Mouse (Mus musculus) intestine, embryonic 16.5 days (tissue): ENCODE measurements around the gene Abcc2. TPM values are rescaled to one million over a fixed set of nuclear protein-coding genes. Genes with fewer than 3 reads are reported as not detected.

Experiments used
- ATAC-seq: fragments of 200-750 bp; cut with Nextera tagmentation; 2 replicates; pipeline ENCODE4 v1.8.0; 2017; ENCODE audit warnings: moderate TSS enrichment, moderate library complexity
- H3K27ac ChIP-seq: fragments of 300-500 bp; sonication (generic); 2 replicates; pipeline ENCODE4 v1.5.1; 2014; ENCODE audit warnings: mild to moderate bottlenecking, low read length
- H3K27me3 ChIP-seq: fragments of 300-500 bp; sonication (generic); replicated peaks from 2 replicates; pipeline ENCODE4 v1.6.1; 2014; ENCODE audit warnings: low read length, control low read depth, mixed read lengths; ENCODE audit not compliant: control insufficient read depth, insufficient read depth
- H3K36me3 ChIP-seq: fragments of 300-500 bp; sonication (generic); 2 replicates; pipeline ENCODE4 v1.6.1; 2014; ENCODE audit warnings: low read length, control low read depth; ENCODE audit not compliant: control insufficient read depth, insufficient read depth
- H3K4me1 ChIP-seq: fragments of 300-500 bp; sonication (generic); 2 replicates; pipeline ENCODE4 v1.6.1; 2014; ENCODE audit warnings: low read length, control low read depth, mixed read lengths; ENCODE audit not compliant: control insufficient read depth, insufficient read depth
- H3K4me2 ChIP-seq: fragments of 300-500 bp; sonication (generic); 2 replicates; pipeline ENCODE4 v1.6.1; 2014; ENCODE audit warnings: low read depth, low read length, control low read depth
- H3K4me3 ChIP-seq: fragments of 300-500 bp; sonication (generic); 2 replicates; pipeline ENCODE4 v1.5.1; 2014; ENCODE audit warnings: mild to moderate bottlenecking, low read length
- H3K9ac ChIP-seq: fragments of 300-500 bp; sonication (generic); 2 replicates; pipeline ENCODE4 v1.6.1; 2014; ENCODE audit warnings: low read depth, low read length
- H3K9me3 ChIP-seq: fragments of 300-500 bp; sonication (generic); 2 replicates; pipeline ENCODE4 v1.6.1; 2016; ENCODE audit warnings: low read length, control low read depth; ENCODE audit not compliant: control insufficient read depth
- WGBS: fragments of 180-500 bp; shearing (Covaris S2); extraction: QIAGEN DNeasy Blood & Tissue Kit; methylation state at CpG from one replicate; pipeline ENCODE4 v1.1.7; 2014; 5-methylcytosine and 5-hydroxymethylcytosine counted together
- polyA plus RNA-seq: library from polyadenylated mRNA; unstranded; fragments of >200 nt; fragmentation: Nextera tagmentation; extraction: Ambion mirVana; gene quantifications from 2 replicates; pipeline ENCODE4 v1.2.1, GENCODE M21; 2015

Abcc2 gene
- polyA plus RNA-seq, 1 experiment from 2014 or later: 24.1 TPM

DNA sequence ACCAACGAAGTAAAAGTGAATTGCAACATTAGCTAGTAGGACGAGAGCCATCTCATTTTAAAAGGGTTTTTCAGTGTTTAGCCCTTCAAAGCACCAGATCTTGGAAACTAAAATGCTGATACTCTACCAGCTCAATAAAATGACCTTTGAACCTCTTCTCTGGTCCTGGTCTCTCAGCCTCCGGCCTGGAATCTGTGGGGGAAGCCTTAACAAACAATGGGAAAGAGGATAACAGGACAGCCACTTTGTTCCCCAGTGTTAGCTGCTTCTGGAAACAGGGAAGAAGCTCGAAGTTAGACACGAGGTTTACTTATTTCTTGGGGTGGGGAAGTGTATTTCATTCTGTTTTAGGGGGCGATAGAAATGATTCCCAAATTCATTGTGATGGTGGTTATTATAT is 9.7 kb upstream of the Abcc2 start:
- Histone ChIP-seq H3K36me3 (no peaks in the 10 kb centered on the region), H3K9me3 (no peaks in the 10 kb centered on the region), H3K27ac (no peak overlapping the region), H3K4me2 (no peak overlapping the region), H3K27me3 (no peaks in the 10 kb centered on the region), H3K4me1 (peaks cover 5% of the 10 kb centered on the region), H3K9ac (no peak overlapping the region), H3K4me3 (no peak overlapping the region)
- WGBS: 57% methylated on average over 6 of the region's 6 CpGs
- no peak for ATAC-seq

DNA sequence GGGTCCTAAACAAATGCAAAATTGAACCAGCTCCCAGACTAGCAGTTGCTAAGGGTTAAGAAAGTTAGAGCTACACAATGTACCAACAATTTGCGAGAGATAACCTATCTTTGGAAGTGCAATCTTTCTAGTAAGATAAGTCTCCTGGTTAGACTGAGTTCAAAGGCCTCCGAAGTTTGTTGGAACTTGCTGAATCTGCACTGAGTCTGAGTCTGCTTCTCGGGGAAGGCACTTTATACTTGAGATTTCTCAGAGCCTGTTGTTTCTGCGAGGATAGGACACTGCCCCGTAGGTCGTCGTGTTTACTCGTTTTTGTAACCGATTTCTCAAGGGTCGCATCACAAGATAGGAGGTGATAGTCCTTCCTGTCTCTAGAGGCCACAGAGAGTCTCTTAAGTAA is 6.6 kb upstream of the Abcc2 start:
- H3K27me3 ChIP-seq: no peaks in the 10 kb centered on the region
- WGBS: 42% methylated on average over 10 of the region's 10 CpGs
- H3K4me3 ChIP-seq: no peak overlapping the region
- 0 out of 2 replicates have a peak overlapping the region, but pooled peaks have one; percentile 29 for H3K9ac ChIP-seq
- no peak overlapping the region for H3K4me2 ChIP-seq
- H3K36me3 ChIP-seq: no peaks in the 10 kb centered on the region
- peaks cover 2% of the 10 kb centered on the region; the same call in 1 of the 2 replicates for H3K4me1 ChIP-seq
- peak overlapping the region; percentile 87 for H3K27ac ChIP-seq
- peak; percentile 68 for ATAC-seq
- H3K9me3 ChIP-seq: no peaks in the 10 kb centered on the region

DNA sequence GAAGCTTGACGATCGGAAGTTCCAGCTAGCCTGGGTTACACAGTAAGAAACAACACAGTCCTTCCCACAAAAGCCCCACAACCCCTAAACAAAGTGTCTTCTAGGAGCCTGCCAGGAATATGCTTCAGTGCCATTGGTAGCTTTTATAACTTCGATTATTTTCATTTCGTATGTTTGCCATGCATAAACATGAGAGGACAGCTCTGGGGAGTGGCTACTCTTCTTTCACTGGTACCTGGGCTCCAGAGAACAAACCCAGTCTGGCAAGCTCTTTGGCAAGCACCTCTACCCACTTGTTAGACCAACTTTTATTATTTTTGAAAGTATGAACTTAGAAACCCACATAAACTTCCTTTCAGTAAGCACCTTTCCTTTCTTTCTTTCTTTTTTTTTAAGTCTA is 5.4 kb upstream of the Abcc2 start:
- Histone ChIP-seq H3K9me3 (no peaks in the 10 kb centered on the region), H3K4me3 (no peak overlapping the region), H3K27me3 (no peaks in the 10 kb centered on the region), H3K36me3 (no peaks in the 10 kb centered on the region), H3K9ac (no peak overlapping the region), H3K4me2 (no peak overlapping the region), H3K27ac (peak overlapping the region; percentile 26; the same call in 1 of the 2 replicates), H3K4me1 (peaks cover 2% of the 10 kb centered on the region; the same call in 1 of the 2 replicates)
- no peak for ATAC-seq
- WGBS: 67% methylated on average over 4 of the region's 4 CpGs

DNA sequence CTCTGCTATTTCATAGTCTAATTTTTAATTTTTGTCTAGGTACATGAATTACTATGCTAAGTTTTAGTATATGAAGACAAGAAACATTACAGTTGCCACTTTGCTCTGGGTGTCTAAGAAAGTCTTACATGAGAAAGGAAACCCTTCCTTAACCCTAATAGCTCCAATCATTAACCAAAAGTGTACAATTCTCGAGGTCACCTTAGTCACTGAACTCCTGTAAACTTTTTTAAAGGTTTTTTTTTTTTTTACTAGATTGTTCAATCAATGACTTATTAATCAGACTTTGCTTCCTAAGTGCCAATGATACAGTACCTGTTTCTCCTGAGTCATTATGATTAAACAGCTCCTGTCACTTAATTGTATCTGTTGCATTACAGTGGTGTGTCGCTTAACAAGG is 4.7 kb upstream of the Abcc2 start:
- H3K4me3 ChIP-seq: no peak overlapping the region
- H3K27me3 ChIP-seq: no peaks in the 10 kb centered on the region
- H3K4me1 ChIP-seq: peaks cover 2% of the 10 kb centered on the region; the same call in 1 of the 2 replicates
- H3K4me2 ChIP-seq: no peak overlapping the region
- no peaks in the 10 kb centered on the region for H3K9me3 ChIP-seq
- H3K9ac ChIP-seq: no peak overlapping the region
- no peak overlapping the region; the same call in 1 of the 2 replicates for H3K27ac ChIP-seq
- no peaks in the 10 kb centered on the region for H3K36me3 ChIP-seq
- 54% methylated on average over 2 of the region's 2 CpGs for WGBS
- peak; percentile 13; the same call in 1 of the 2 replicates for ATAC-seq

DNA sequence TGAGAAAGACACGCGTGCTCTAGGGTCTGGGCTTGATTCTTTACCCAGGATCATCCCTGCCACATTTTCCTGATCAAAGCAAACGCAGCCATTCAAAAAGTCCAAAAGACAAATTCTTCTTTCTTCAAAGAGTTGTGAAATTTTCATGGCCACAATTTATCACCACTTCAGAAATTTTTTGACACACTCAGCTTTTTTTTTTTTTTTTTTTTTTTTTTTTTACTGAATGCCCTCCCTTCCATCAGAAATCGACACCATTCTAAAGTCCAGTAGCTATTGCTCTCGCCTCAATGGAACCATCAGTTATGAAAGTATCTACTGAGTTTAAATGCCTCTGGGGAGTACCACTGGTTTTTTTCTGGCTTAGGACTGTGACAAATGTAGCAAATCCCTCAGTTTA is 1.6 kb upstream of the Abcc2 start:
- ATAC-seq: no peak
- H3K4me1 ChIP-seq: no peaks in the 10 kb centered on the region
- H3K9ac ChIP-seq: no peak overlapping the region
- 58% methylated on average over 5 of the region's 5 CpGs for WGBS
- no peak overlapping the region for H3K4me2 ChIP-seq
- H3K9me3 ChIP-seq: no peaks in the 10 kb centered on the region
- no peak overlapping the region for H3K4me3 ChIP-seq
- no peaks in the 10 kb centered on the region for H3K27me3 ChIP-seq
- no peak overlapping the region for H3K27ac ChIP-seq
- no peaks in the 10 kb centered on the region for H3K36me3 ChIP-seq

DNA sequence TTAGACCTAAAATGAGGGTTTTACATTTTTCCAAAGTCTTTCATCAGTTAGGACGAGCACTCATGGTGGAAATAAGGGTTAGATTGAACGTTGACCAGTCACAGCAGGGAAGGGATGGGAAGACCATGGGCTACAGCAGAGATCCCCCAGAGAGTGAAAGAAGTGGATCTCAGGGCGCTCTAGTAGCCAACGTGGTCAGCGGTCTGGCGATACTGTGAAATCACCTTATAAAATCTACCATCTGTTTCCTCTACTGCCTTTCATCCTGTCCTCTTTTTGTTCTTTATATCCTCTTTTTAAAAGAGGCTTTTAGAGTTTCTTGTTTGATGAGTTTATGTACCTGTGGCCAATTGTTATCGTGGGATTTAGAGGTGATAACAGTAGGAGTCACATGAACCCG is 2.8 kb downstream of the Abcc2 start:
- peak overlapping the region; percentile 42 for H3K9ac ChIP-seq
- H3K4me1 ChIP-seq: peaks cover 2% of the 10 kb centered on the region; the same call in 1 of the 2 replicates
- 71% methylated on average over 8 of the region's 8 CpGs for WGBS
- peak overlapping the region; percentile 34 for H3K4me3 ChIP-seq
- no peaks in the 10 kb centered on the region for H3K36me3 ChIP-seq
- ATAC-seq: no peak
- H3K4me2 ChIP-seq: peak overlapping the region; percentile 36
- no peaks in the 10 kb centered on the region for H3K9me3 ChIP-seq
- peak overlapping the region; percentile 54; the same call in 1 of the 2 replicates for H3K27ac ChIP-seq
- no peaks in the 10 kb centered on the region for H3K27me3 ChIP-seq

DNA sequence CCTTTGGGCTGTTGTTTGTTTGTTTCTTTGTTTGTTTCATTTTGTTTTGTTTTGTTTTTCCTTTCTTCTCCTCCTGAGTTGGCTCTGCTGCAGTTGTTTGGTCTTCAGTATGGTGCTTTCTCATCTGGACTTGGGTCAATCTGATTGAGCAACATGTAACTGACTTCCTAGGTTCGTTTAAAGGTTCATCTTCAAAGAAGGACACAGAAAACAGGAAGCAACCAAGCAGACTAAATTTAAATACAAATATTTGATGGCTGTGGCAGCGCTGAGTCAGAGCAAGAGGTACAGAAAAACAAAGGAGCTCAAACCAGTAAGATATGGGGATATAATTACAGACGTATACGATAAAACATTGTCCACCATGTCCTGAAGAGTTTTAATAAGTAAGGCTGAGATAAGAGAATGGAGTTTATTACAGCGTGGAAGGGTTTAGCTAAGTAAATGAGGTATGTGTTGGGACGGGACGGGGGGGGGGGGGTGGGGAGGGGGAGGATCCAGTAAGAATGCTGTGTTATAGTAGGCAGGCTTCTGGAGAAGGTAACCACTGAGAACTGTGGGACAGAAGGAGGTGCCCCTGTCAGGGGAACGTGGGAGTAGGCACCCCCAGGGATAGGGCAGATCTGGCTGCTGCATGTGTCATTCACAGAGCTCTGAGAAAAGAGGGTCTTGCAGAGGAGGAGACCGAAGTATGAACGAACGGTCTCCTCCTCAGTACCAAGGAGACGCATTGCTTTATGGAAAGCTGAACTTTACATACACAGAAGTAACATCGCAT is 4.4 kb downstream of the Abcc2 start:
- WGBS: 72% methylated on average over 13 of the region's 13 CpGs
- H3K9ac ChIP-seq: no peak overlapping the region
- no peaks in the 10 kb centered on the region for H3K27me3 ChIP-seq
- H3K4me2 ChIP-seq: no peak overlapping the region
- no peak for ATAC-seq
- H3K4me1 ChIP-seq: peaks cover 2% of the 10 kb centered on the region; the same call in 1 of the 2 replicates
- H3K4me3 ChIP-seq: no peak overlapping the region
- no peaks in the 10 kb centered on the region for H3K36me3 ChIP-seq
- no peak overlapping the region for H3K27ac ChIP-seq
- H3K9me3 ChIP-seq: no peaks in the 10 kb centered on the region

DNA sequence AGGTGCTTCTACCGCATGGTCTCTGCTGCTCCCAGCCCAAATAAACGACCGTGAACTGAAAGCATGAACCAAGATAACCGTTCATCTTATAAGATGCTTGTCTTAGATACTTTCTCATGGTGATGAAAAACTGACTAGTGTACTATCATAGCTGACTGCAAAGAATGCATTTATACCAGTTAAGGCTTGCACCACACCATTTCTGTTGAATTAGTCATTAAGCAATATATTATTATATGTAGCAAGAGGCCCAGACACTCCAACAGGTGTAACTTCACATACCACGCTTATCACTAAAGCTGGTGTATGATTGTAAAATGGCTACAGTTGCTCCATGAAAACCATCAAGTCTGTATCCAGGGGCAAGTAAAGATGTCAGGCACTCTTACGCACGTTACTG is 7.8 kb downstream of the Abcc2 start:
- Histone ChIP-seq H3K9ac (no peak overlapping the region), H3K9me3 (no peaks in the 10 kb centered on the region), H3K36me3 (no peaks in the 10 kb centered on the region), H3K27me3 (no peaks in the 10 kb centered on the region), H3K4me3 (no peak overlapping the region), H3K4me2 (no peak overlapping the region), H3K27ac (no peak overlapping the region), H3K4me1 (peaks cover 2% of the 10 kb centered on the region; the same call in 1 of the 2 replicates)
- 59% methylated on average over 7 of the region's 7 CpGs for WGBS
- peak; percentile 54; the same call in 1 of the 2 replicates for ATAC-seq

DNA sequence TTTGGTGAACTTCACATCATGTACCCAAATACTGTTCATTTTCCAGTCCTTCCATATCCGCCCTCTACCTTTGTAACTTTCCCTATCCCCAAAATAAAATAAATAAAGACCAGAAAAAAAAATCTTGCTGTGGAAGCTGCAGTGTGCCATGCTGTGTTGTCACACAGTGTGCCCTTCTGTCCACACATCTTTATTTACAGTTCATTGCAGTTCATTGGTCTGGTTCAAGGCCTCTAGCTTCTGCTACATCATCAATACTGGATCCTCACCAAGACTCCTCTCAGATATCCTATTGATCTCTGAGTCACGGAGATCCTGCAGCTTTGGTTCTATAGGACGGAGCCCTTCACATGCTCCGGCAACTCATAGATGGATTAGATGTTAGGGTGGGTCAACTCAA is 10.5 kb downstream of the Abcc2 start:
- WGBS: 90% methylated on average over 4 of the region's 4 CpGs
- Histone ChIP-seq H3K36me3 (no peaks in the 10 kb centered on the region), H3K27ac (no peak overlapping the region), H3K4me2 (no peak overlapping the region), H3K9ac (no peak overlapping the region), H3K4me1 (peaks cover 2% of the 10 kb centered on the region; the same call in 1 of the 2 replicates), H3K9me3 (no peaks in the 10 kb centered on the region), H3K4me3 (no peak overlapping the region), H3K27me3 (no peaks in the 10 kb centered on the region)
- no peak for ATAC-seq
